Comparison of ENCODE assay signal across 9 mouse cellular contexts in genomic region chr7:105634272-105634920, GRCm38 (mm10). TPM values are rescaled to one million over a fixed set of nuclear protein-coding genes. Genes with fewer than 3 reads are reported as not detected.
DNase-seq lines count a peak whose midpoint lies in the region; ATAC-seq and TF ChIP-seq lines count a peak whose summit lies in the region.
"Had no signal": no experiment of that assay in that cellular context is flagged by ENCODE, and none has a peak within 500 bp of the region (broad histone marks: within the 10 kb centered on the region; RNA-seq: fewer than 3 reads in every experiment).

No protein-coding gene starts in this region.

- DNase-seq in kidney, adult 9 months, result no peak
- DNase-seq in forebrain, embryonic 11.5 days (ENCODE audit: low spot score), result no peak
- DNase-seq in midbrain, postnatal 0 days (ENCODE audit: low spot score), result no peak
- DNase-seq in left cerebral cortex, postnatal 36 days (ENCODE audit: low spot score in 2 of 2), result no peak
- DNase-seq in urinary bladder, postnatal 36 days (ENCODE audit: low spot score in 2 of 2), result no peak
- no peak for DNase-seq in lung, postnatal 10 days

- H3K27me3 ChIP-seq in kidney, embryonic 16.5 days (ENCODE audit: insufficient read depth, low read length), result 0 out of 2 replicates have a peak, but pooled peaks cover 2% of the 10 kb centered on the region
- no peaks in the 10 kb centered on the region for H3K27me3 ChIP-seq in forebrain, embryonic 11.5 days (ENCODE audit: control insufficient read depth, insufficient read depth, low read length)
- no peaks in the 10 kb centered on the region for H3K27me3 ChIP-seq in intestine, postnatal 0 days (replicated peaks; ENCODE audit: control insufficient read depth, insufficient read depth, low read length)
- no peaks in the 10 kb centered on the region for H3K27me3 ChIP-seq in midbrain, postnatal 0 days (ENCODE audit: insufficient read depth, low read length)

- H3K9ac ChIP-seq in kidney, embryonic 16.5 days (replicated peaks; ENCODE audit: low read length), result peak overlapping the region; percentile 85; the same call in 1 of the 2 replicates
- H3K9ac ChIP-seq in forebrain, embryonic 11.5 days (ENCODE audit: low read length), result no peak overlapping the region; the same call in 1 of the 2 replicates
- peak overlapping the region; percentile 69; the same call in 1 of the 2 replicates for H3K9ac ChIP-seq in intestine, postnatal 0 days (ENCODE audit: low read depth, low read length)
- H3K9ac ChIP-seq in midbrain, postnatal 0 days (replicated peaks; ENCODE audit: low read length, poor library complexity, severe bottlenecking), result peak overlapping the region; percentile 75; the same call in 1 of the 2 replicates

- no peaks in the 10 kb centered on the region for H3K9me3 ChIP-seq in kidney, embryonic 16.5 days (ENCODE audit: low read length)
- H3K9me3 ChIP-seq in forebrain, embryonic 11.5 days (ENCODE audit: control insufficient read depth, low read length), result no peaks in the 10 kb centered on the region
- no peaks in the 10 kb centered on the region for H3K9me3 ChIP-seq in intestine, postnatal 0 days (ENCODE audit: control insufficient read depth)
- H3K9me3 ChIP-seq in midbrain, postnatal 0 days (ENCODE audit: low read length), result no peaks in the 10 kb centered on the region
- H3K9me3 ChIP-seq: G1E had no signal

- no peak for ATAC-seq in kidney, embryonic 16.5 days (ENCODE audit: low FRiP score, low TSS enrichment)
- no peak for ATAC-seq in forebrain, embryonic 11.5 days (replicated peaks; ENCODE audit: low FRiP score)
- no peak for ATAC-seq in intestine, postnatal 0 days
- ATAC-seq in midbrain, postnatal 0 days (ENCODE audit: low FRiP score), result no peak

- H3K27ac ChIP-seq in kidney, embryonic 16.5 days (ENCODE audit: low read length), result no peak overlapping the region
- no peak overlapping the region for H3K27ac ChIP-seq in forebrain, embryonic 11.5 days (ENCODE audit: low read depth, low read length)
- no peak overlapping the region for H3K27ac ChIP-seq in intestine, postnatal 0 days (ENCODE audit: low read depth, low read length)
- peak overlapping the region; percentile 85; the same call in 1 of the 2 replicates for H3K27ac ChIP-seq in midbrain, postnatal 0 days (ENCODE audit: low read depth, low read length)

- peaks cover 23% of the 10 kb centered on the region for H3K4me1 ChIP-seq in kidney, embryonic 16.5 days (ENCODE audit: insufficient read depth, low read length)
- H3K4me1 ChIP-seq in forebrain, embryonic 11.5 days (replicated peaks; ENCODE audit: control insufficient read depth, insufficient read depth, low read length), result peaks cover 10% of the 10 kb centered on the region
- H3K4me1 ChIP-seq in intestine, postnatal 0 days (replicated peaks; ENCODE audit: control insufficient read depth, insufficient read depth, low read length), result no peaks in the 10 kb centered on the region
- H3K4me1 ChIP-seq in midbrain, postnatal 0 days (ENCODE audit: insufficient read depth, low read length), result peaks cover 9% of the 10 kb centered on the region; the same call in 1 of the 2 replicates

- intact Hi-C loops in left cerebral cortex, postnatal 36 days (cut with DNase I), result loop anchor here (5.0 to 10.0 kb wide), 2 partner anchors 103 to 230 kb away; partner anchors contain the start of genes Cnga4, Fam160a2, Ilk and Rrp8

- 49% methylated on average over 9 of the region's 9 CpGs for WGBS in kidney, embryonic 16.5 days
- 50% methylated on average over 9 of the region's 9 CpGs for WGBS in forebrain, embryonic 11.5 days
- WGBS in intestine, postnatal 0 days, result 40% methylated on average over 9 of the region's 9 CpGs
- 36% methylated on average over 9 of the region's 9 CpGs for WGBS in midbrain, postnatal 0 days

- peak overlapping the region; percentile 85; the same call in 1 of the 2 replicates for H3K4me3 ChIP-seq in kidney, embryonic 16.5 days (ENCODE audit: low read length)
- peak overlapping the region; percentile 66; the same call in 1 of the 2 replicates for H3K4me3 ChIP-seq in forebrain, embryonic 11.5 days (ENCODE audit: low read depth, low read length)
- peak overlapping the region; percentile 83 for H3K4me3 ChIP-seq in intestine, postnatal 0 days (ENCODE audit: low read depth, low read length)
- H3K4me3 ChIP-seq in midbrain, postnatal 0 days (ENCODE audit: low read depth, low read length), result peak overlapping the region; percentile 74; the same call in 1 of the 2 replicates

- no peak for TF ChIP-seq CTCF in intestine, postnatal 0 days (IDR thresholded peaks at IDR 0.05; ENCODE audit: low read depth)
- no peak for TF ChIP-seq CTCF in midbrain, postnatal 0 days (IDR thresholded peaks at IDR 0.05)

- peak overlapping the region; percentile 88 for H3K4me2 ChIP-seq in kidney, embryonic 16.5 days (replicated peaks; ENCODE audit: low read depth, low read length)
- H3K4me2 ChIP-seq in forebrain, embryonic 11.5 days (ENCODE audit: low read depth, low read length, severe bottlenecking), result peak overlapping the region; percentile 81; the same call in 1 of the 2 replicates
- peak overlapping the region; percentile 94 for H3K4me2 ChIP-seq in intestine, postnatal 0 days (replicated peaks; ENCODE audit: low read depth)
- peak overlapping the region; percentile 81 for H3K4me2 ChIP-seq in midbrain, postnatal 0 days (ENCODE audit: low read depth, low read length, poor library complexity, severe bottlenecking)

- H3K36me3 ChIP-seq in kidney, embryonic 16.5 days (ENCODE audit: insufficient read depth, low read length), result peaks cover 25% of the 10 kb centered on the region
- no peaks in the 10 kb centered on the region; the same call in 1 of the 2 replicates for H3K36me3 ChIP-seq in forebrain, embryonic 11.5 days (ENCODE audit: control insufficient read depth, insufficient read depth, low read length)
- H3K36me3 ChIP-seq in intestine, postnatal 0 days (ENCODE audit: control insufficient read depth, insufficient read depth), result peaks cover 28% of the 10 kb centered on the region
- H3K36me3 ChIP-seq in midbrain, postnatal 0 days (ENCODE audit: insufficient read depth, low read length), result peaks cover 23% of the 10 kb centered on the region

RNA-seq across cellular contexts. Expression of gene Trim3, which starts 1.0 kb away (rescaled TPM):
- polyA plus RNA-seq in kidney, embryonic 16.5 days (2015; fragmentation: Nextera tagmentation; extraction: Ambion mirVana), result 38.7 and 39.2 TPM in 2 replicates
- 35.9 and 37.7 TPM in 2 replicates for polyA plus RNA-seq in forebrain, embryonic 11.5 days (2014; fragmentation: Nextera tagmentation; extraction: Ambion mirVana)
- polyA plus RNA-seq in intestine, postnatal 0 days (2015; fragmentation: Nextera tagmentation; extraction: Ambion mirVana), result 7.4 and 9.0 TPM in 2 replicates
- total RNA-seq in midbrain, postnatal 0 days (2014; rRNA removed), result 164 and 171 TPM in 2 replicates
- 108 and 109 TPM in 2 replicates for polyA plus RNA-seq in midbrain, postnatal 0 days (2015; fragmentation: Nextera tagmentation; extraction: Ambion mirVana)
- 100 to 1,000 TPM; 145 to 165 TPM for total RNA-seq in left cerebral cortex, postnatal 36 days (2021)

RNA-seq across cellular contexts. Expression of gene Timm10b, which starts 5.5 kb away (rescaled TPM):
- polyA plus RNA-seq in kidney, embryonic 16.5 days (2015; fragmentation: Nextera tagmentation; extraction: Ambion mirVana), result 164 and 183 TPM in 2 replicates
- 148 and 151 TPM in 2 replicates for polyA plus RNA-seq in forebrain, embryonic 11.5 days (2014; fragmentation: Nextera tagmentation; extraction: Ambion mirVana)
- 177 and 181 TPM in 2 replicates for polyA plus RNA-seq in intestine, postnatal 0 days (2015; fragmentation: Nextera tagmentation; extraction: Ambion mirVana)
- 36.4 and 107 TPM in 2 replicates for total RNA-seq in midbrain, postnatal 0 days (2014; rRNA removed)
- 170 and 179 TPM in 2 replicates for polyA plus RNA-seq in midbrain, postnatal 0 days (2015; fragmentation: Nextera tagmentation; extraction: Ambion mirVana)
- 10 to 100 TPM; 70.9 to 75.7 TPM for total RNA-seq in left cerebral cortex, postnatal 36 days (2021)

RNA-seq across cellular contexts. Expression of gene Arfip2, which starts 5.8 kb away (rescaled TPM):
- polyA plus RNA-seq in kidney, embryonic 16.5 days (2015; fragmentation: Nextera tagmentation; extraction: Ambion mirVana), result 92.4 and 92.5 TPM in 2 replicates
- 78.2 and 90.2 TPM in 2 replicates for polyA plus RNA-seq in forebrain, embryonic 11.5 days (2014; fragmentation: Nextera tagmentation; extraction: Ambion mirVana)
- 39.9 and 41.9 TPM in 2 replicates for polyA plus RNA-seq in intestine, postnatal 0 days (2015; fragmentation: Nextera tagmentation; extraction: Ambion mirVana)
- 62.1 and 90.0 TPM in 2 replicates for total RNA-seq in midbrain, postnatal 0 days (2014; rRNA removed)
- 84.9 and 95.3 TPM in 2 replicates for polyA plus RNA-seq in midbrain, postnatal 0 days (2015; fragmentation: Nextera tagmentation; extraction: Ambion mirVana)
- 100 to 1,000 TPM in 1 of 2 experiments, 10 to 100 TPM in 1; 96.6 to 106 TPM for total RNA-seq in left cerebral cortex, postnatal 36 days (2021)

RNA-seq across cellular contexts. Expression of gene Gm45799, which starts 6.0 kb away (rescaled TPM):
- polyA plus RNA-seq in kidney, embryonic 16.5 days (2015; fragmentation: Nextera tagmentation; extraction: Ambion mirVana), result 13.1 and 32.4 TPM in 2 replicates
- 11.8 and 14.2 TPM in 2 replicates for polyA plus RNA-seq in forebrain, embryonic 11.5 days (2014; fragmentation: Nextera tagmentation; extraction: Ambion mirVana)
- 28.3 and 46.4 TPM in 2 replicates for polyA plus RNA-seq in intestine, postnatal 0 days (2015; fragmentation: Nextera tagmentation; extraction: Ambion mirVana)
- total RNA-seq in midbrain, postnatal 0 days (2014; rRNA removed), result 55.3 and 65.6 TPM in 2 replicates
- 11.3 and 23.7 TPM in 2 replicates for polyA plus RNA-seq in midbrain, postnatal 0 days (2015; fragmentation: Nextera tagmentation; extraction: Ambion mirVana)
- 10 to 100 TPM in 1 of 2 experiments, 1 to 10 TPM in 1; 9.4 to 16.3 TPM for total RNA-seq in left cerebral cortex, postnatal 36 days (2021)

RNA-seq across cellular contexts. Expression of gene Dnhd1, which starts 16.2 kb away (rescaled TPM):
- 1.7 and 2.0 TPM in 2 replicates for polyA plus RNA-seq in kidney, embryonic 16.5 days (2015; fragmentation: Nextera tagmentation; extraction: Ambion mirVana)
- polyA plus RNA-seq in forebrain, embryonic 11.5 days (2014; fragmentation: Nextera tagmentation; extraction: Ambion mirVana), result 0.39 and 0.79 TPM in 2 replicates
- 0.09 and 0.51 TPM in 2 replicates for polyA plus RNA-seq in intestine, postnatal 0 days (2015; fragmentation: Nextera tagmentation; extraction: Ambion mirVana)
- total RNA-seq in midbrain, postnatal 0 days (2014; rRNA removed), result 3.8 and 5.2 TPM in 2 replicates
- polyA plus RNA-seq in midbrain, postnatal 0 days (2015; fragmentation: Nextera tagmentation; extraction: Ambion mirVana), result 1.8 and 1.9 TPM in 2 replicates
- 1 to 10 TPM; 3.4 to 9.5 TPM for total RNA-seq in left cerebral cortex, postnatal 36 days (2021)
